In the genomic region with DNA sequence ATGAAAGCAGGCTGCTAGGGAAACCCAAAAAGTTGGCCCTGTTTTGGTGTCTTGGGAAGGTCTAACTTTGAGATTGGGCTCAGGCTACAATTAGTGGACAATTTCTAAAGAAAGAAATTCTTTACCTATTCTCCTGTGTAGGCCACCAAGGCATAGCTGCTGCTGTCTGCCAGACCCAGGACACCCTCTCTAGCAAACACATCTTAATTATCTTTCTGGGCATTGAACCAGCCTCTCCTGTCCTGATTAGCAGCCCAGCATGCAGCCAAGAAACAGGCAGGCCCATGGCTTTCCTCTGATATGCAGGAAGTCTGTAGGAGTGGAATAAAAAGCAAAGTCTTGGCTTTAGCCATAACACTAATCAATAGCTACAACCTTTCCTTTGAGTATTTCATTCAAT, we compare ENCODE assay signal across 17 mouse cellular contexts.
"Had no signal": no experiment of that assay in that cellular context is flagged by ENCODE, and none has a peak within 500 bp of the region (broad histone marks: within the 10 kb centered on the region; RNA-seq: fewer than 3 reads in every experiment).

No protein-coding gene starts in this region.

- H3K4me1 ChIP-seq: liver, embryonic 15.5 days; midbrain, embryonic 12.5 days; neural tube, embryonic 13.5 days had no signal

- DNase-seq: kidney, adult 9 months; kidney, postnatal 4 days; lung, adult 2 months; lung, postnatal 36 days; retina, postnatal 1 day; right cerebral cortex, postnatal 4 days; spleen, adult 18-20 months; thymus, adult 18-20 months; thymus, postnatal 14 days had no signal

- H3K4me2 ChIP-seq: liver, embryonic 11.5 days; liver, embryonic 15.5 days; midbrain, embryonic 12.5 days; neural tube, embryonic 13.5 days had no signal

- ATAC-seq: lung, postnatal 0 days had no signal

- H3K36me3 ChIP-seq: limb, embryonic 10.5 days; liver, embryonic 15.5 days; midbrain, embryonic 12.5 days; neural tube, embryonic 13.5 days had no signal

- H3K27ac ChIP-seq: kidney, postnatal 0 days; layer of hippocampus, adult 2 months; liver, embryonic 15.5 days; midbrain, embryonic 12.5 days; neural tube, embryonic 13.5 days had no signal

- H3K9ac ChIP-seq: liver, embryonic 15.5 days; midbrain, embryonic 12.5 days; neural tube, embryonic 13.5 days had no signal

- H3K9me3 ChIP-seq: limb, embryonic 10.5 days; liver, embryonic 15.5 days; midbrain, embryonic 12.5 days; neural tube, embryonic 13.5 days had no signal

- H3K4me3 ChIP-seq: layer of hippocampus, adult 2 months; limb, embryonic 10.5 days; liver, embryonic 15.5 days; midbrain, embryonic 12.5 days; neural tube, embryonic 13.5 days had no signal
